Mouse (Mus musculus): ENCODE results near the gene Ankrd55. TPM values are rescaled to one million over a fixed set of nuclear protein-coding genes. Genes with fewer than 3 reads are reported as not detected.
A peak's percentile ranks its signal among the peaks of the same experiment; 100 is the strongest.
"Not testable (repeated sequence)": the region's sequence is repeated elsewhere in the genome, so short reads cannot be mapped to it uniquely, and the experiment has no call there.

Gene Ankrd55
- total RNA-seq, 2 experiments from 2014 or later: not detected

DNA sequence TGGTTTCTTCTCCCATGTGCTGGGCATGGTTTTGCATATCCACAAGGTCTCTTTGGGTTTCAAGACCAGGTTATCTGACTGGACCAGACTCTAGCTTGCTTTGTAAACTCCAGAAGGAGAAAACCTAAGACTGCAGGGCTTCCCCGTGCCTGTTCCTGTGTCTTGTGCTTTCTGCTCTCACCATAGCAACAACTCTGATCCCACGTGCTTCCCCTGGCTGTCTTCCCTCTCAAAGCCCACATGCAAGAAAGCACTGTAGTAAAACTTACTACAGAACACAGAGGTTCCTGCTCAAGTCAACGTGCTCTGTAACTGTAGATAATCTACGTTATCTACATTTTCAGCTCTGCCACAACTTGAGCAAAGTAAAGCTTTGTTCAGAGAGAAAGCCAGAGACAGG, 4.2 kb downstream of the Ankrd55 start:
- ATAC-seq (replicated peaks; ENCODE audit: poor library complexity): peak; percentile 59

DNA sequence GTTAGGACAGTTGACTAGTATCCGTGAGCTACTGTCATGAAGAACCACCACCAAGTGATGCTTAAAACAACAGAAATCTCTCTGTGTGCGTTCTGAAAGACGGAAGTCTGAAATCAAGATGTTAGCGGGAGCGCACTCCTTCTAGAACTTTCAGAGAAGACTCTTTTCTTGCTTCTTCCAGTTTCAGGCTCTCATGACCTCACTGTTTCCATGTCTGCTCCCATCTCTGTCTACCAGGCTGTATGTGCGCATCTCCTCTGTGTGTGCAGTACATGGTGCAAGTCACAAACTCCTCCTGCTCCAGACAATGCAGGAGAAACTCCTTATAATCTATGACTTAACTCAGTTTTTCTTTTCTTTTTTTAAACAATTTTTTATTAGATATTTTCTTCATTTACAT, 4.8 kb downstream of the Ankrd55 start:
- no peak for ATAC-seq (replicated peaks; ENCODE audit: poor library complexity)

DNA sequence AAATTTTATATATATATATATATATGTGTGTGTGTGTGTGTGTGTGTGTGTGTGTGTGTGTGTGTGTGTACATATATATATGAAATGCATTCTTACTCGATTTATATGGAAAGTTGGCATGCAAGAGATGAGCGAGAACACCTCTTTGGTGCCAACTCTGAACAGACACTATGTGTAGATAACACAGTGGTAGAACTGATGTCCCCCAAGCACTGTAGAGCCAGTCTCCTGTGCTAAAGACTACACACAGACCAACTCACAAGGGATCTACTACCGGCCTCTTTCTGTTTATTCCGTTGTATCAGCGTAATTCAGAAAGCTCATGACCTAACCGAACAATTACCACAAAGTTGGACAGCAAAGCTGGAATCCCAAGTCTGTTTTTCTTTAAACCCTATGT, 6.2 kb downstream of the Ankrd55 start:
- peak; percentile 84 for ATAC-seq (replicated peaks; ENCODE audit: poor library complexity)

DNA sequence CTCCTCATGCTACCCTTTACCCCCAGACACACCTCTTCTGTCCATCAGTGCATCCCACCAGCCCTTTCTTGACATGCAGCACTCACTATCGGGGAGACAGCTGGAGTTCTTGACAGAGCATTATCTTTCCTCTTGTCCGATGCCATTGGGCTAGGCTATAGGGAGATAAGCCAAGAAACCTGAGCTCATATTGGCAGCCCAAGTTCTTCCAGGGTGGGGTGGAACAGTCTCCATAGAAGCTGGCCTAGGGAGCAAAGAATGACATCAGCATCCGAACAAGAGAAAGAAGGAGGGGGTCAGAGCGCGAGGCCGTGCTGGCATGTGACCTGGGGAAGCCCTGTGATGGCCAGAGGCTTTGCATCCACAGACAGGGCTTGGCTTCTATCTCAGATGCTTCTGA, 9.5 kb downstream of the Ankrd55 start:
- no peak for ATAC-seq (replicated peaks; ENCODE audit: poor library complexity)

DNA sequence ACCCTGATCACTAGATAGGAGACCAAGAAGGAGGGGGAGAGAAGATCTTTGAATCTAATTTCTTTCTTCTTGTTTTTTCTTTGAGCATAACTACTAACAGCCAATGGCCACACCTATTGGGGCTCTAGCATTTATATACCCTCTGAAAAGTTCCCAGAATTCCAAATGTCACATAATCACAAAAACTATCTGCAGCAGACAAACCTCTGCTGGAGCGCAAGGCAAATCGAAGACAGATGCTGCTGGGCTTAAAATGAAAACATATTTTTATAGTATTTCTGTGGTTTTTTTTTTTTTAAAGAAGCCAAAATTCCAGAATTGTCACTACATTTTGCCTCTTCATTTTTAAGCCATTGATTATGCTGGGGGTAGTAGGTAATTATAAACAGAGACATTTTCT, 15.2 kb downstream of the Ankrd55 start:
- ATAC-seq (replicated peaks; ENCODE audit: poor library complexity): no peak

DNA sequence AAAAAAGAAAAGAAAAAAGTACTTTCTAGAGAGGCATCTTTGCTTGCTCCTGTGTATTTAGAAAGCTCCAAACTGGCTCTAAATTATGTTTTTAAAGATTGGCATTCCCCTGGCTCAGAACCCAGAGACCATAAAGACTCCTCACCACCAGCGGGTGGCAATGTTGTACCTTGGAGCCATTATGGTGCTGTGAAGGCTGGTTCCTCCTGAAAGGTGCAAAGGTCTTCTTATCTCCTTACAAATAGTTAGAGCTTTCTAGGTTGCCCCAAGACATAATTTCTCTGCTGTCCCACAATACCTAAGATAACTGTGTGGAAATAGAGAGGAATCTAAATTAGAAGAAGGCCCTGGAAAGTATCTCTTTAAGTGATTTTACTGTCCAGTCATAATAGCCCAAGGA, 20.4 kb downstream of the Ankrd55 start:
- ATAC-seq (replicated peaks; ENCODE audit: poor library complexity): peak; percentile 88

DNA sequence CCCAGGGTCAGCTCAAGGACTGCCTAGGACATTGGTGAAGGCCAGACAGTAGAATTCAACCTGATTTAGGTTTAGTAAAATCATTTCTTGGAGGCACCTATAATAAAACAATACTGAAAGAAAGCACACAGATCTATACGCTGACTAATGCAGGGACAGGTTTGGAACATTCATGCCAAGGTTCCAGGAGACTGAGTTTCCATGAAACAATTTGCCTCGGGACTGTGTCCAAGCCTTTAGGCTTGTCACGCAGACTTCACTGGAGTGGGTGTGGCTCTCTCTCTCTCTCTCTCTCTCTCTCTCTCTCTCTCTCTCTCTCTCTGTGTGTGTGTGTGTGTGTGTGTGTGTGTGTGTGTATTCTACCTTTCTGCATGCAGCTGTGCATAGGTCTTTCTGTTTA, 23.4 kb downstream of the Ankrd55 start:
- not testable (repeated sequence) for ATAC-seq (replicated peaks; ENCODE audit: poor library complexity)

DNA sequence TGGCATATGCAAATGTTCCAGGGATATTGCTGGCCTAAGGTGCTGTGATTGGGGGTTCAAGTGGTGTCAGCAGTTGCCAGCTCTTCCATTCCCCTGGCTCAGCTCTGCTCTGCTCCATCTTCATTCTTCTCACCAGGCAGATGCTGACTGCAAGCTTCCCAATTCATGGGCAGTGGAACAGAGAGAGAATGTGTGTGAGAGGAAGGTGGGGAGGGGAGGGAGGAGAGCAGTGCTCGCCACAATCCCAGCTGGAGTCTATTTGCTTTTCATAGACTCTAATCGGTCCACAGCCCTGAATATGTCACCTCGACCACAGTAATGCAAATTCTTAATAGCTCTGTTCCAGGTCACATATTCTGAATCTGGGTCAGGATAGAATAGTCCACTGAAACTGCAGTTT, 27.2 kb downstream of the Ankrd55 start:
- ATAC-seq (replicated peaks; ENCODE audit: poor library complexity): no peak

DNA sequence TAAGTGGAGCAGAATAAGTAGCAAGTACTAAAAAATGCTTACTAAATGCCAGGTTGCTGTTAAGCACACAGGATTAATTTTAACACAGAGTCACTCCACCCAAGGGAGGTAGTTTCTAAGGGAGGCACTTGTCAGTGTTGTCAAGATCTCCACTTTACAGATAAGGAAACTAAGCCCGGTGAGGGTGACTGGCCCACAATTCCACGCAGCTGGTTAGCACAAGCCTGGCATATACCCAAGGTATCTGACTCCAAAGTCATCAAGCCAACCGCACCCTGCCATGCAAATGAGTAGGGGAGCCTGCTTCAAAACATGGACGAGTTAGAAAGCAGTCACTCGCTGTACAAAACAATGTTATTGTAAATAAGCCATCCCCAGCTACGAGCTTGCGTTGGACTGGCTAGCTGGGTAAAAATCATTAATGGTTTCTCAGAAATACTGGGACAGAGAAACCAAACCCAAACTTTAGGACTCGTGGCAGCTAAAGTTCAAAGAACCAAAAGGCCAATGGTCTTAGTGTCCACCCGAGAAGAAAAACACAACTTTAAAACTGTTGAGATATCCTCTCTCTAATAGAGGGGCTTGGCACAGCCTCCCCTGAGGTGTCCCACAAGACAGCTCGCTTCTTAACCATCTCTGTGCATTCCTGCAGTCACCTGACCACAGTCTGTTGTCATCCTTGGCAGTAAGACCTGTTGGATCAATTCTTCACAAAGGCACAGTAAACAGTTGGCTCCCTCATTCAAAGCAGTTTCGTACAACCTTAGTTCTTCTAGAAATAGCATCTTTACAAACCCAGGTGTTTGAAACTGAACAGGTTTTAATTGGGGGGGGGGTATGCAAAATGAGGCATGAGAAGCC, 28.6 kb downstream of the Ankrd55 start:
- ATAC-seq (replicated peaks; ENCODE audit: poor library complexity): peak; percentile 93

DNA sequence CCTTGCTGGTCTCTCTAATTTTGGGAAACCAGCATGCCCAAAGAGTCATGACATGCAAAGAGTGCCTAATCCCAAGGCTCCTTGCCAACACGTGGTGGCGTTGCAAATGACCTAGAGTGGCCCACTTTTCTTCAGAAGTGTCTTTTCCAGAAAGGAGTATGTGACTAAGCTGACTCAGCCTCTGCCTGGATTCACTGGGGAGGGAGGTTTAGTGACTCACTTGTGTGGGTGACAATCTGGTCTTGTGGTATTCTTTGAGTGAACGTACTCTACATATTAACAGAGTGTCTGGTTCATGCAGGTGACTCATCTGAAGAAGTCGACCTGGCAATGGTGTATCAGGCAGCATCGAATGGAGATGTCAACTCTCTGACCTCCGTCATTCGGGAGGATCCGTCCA, 29.9 kb downstream of the Ankrd55 start:
- no peak for ATAC-seq (replicated peaks; ENCODE audit: poor library complexity)

DNA sequence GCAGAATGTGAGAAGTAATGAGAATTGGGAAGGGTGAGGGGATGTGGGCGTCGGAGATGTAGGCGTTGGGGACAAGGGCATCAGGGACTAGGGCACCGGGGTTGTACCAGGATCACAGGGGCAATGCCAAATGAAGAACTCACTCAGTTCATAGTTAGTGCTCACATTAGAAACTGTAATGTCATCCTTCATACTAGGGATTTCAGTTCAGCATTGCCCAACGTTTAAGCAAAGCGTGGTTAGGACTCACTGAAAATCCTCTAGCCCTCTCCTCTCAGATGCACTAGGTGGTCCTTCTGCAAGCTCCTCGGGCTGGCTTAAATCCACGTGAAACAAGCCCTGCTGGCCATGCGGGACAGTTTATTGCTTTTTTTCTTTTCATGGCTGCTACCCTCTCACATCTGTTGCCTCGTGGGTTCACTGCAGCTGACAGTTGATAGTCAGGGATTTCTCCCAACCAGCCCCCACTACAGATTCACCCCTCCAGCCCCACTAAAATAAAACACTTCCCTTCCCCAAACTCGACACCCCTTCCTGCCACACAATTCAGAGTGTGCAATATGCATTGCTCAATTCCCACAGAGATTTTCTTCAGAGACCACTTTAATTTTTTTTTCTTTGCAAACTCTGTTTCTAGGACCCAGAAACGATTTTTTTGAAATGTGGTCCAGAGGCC, 35.5 kb downstream of the Ankrd55 start:
- peak; percentile 93 for ATAC-seq (replicated peaks; ENCODE audit: poor library complexity)

DNA sequence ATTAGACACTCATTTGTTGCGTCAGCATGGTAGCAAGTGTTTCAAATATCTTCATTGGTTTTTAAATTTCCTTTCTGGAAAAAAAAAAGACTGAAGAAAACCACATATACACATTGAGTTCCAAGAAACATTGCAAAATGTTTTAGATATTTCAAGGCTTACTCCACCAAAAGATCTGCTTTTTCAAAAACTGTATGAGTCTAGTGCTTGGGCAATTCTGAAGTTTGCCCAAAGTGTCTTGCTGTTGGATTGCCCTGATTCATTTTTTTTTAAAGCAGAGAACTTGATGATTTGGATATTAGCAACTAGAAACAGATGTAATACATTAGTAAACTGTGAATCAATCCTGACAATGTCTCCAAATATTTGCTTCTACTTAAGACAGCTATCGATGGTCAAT, 36.9 kb downstream of the Ankrd55 start:
- no peak for ATAC-seq (replicated peaks; ENCODE audit: poor library complexity)

DNA sequence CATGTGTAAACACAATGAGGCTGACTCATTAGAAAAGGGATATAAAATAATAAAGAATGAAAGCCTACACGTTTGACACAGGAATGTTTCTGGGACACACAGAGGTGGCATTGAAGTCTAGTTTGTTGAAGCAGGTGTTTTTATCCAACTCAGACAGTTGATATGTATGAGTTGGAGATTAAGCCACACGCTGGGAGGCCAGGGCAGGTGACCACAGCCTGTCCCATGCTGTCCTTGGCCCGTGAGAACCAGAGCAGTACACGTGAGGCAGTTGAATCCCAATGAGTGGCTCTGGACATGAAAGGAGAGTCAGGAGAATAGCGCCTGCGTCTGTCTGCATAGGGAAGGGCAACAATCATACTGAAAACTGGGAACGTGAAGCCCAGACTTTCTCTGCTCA, 38.2 kb downstream of the Ankrd55 start:
- no peak for ATAC-seq (replicated peaks; ENCODE audit: poor library complexity)

DNA sequence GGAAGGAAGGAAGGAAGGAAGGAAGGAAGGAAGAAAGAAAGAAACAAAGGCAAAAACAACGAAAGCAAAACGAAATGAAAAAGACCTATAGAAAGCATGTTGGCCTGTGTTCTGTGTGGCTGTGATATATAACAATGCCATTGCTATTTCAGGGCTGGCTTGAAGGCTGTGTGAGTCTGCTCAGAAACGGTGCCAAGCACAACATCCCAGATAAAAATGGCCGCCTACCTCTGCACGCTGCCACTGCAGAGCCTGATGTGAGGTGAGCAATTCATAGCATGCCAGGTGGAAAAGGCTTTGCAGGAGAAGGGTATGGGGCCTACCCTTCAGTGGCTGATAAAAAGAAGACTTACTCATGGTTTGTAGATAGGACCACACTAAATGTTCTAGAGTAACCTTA, 38.7 kb downstream of the Ankrd55 start:
- no peak for ATAC-seq (replicated peaks; ENCODE audit: poor library complexity)

DNA sequence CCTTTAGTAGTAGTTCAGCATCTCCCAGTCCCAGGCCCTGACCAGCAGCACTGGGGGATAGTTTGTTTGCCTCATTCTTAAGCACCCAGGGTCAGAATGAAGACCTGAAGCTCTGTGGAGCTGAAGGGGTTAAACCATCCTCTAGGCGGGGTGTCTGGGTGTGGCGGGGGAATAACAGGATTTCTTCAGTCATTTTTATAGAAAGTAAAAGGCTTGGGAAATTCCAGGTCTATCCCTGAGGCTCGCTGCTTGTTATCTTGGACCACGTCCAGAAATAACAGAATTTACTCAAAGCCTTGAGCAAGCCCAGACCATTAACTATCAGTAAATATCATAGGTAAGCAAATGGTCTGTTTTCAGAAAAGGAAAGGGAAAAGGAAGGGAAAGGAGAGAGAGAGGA, 39.3 kb downstream of the Ankrd55 start:
- ATAC-seq (replicated peaks; ENCODE audit: poor library complexity): no peak

DNA sequence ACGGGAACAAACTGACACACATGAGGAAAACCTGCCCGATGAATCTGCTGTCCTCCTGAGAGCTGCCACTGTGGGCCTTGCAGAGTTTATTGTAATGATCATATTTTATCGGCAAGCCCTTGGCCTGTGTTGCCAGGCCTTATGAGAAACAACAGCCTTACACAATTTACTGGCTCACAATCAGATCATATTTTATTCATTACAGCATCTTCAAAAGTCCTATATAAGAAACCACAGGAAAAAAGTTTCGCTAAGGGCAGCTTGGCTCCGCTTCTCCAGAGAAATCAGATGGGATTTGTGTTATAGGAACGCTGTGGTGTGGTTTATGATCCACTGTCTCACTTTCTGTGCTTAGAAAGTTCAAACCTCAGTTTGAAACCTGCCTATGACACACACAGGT, 42.0 kb downstream of the Ankrd55 start:
- no peak for ATAC-seq (replicated peaks; ENCODE audit: poor library complexity)

DNA sequence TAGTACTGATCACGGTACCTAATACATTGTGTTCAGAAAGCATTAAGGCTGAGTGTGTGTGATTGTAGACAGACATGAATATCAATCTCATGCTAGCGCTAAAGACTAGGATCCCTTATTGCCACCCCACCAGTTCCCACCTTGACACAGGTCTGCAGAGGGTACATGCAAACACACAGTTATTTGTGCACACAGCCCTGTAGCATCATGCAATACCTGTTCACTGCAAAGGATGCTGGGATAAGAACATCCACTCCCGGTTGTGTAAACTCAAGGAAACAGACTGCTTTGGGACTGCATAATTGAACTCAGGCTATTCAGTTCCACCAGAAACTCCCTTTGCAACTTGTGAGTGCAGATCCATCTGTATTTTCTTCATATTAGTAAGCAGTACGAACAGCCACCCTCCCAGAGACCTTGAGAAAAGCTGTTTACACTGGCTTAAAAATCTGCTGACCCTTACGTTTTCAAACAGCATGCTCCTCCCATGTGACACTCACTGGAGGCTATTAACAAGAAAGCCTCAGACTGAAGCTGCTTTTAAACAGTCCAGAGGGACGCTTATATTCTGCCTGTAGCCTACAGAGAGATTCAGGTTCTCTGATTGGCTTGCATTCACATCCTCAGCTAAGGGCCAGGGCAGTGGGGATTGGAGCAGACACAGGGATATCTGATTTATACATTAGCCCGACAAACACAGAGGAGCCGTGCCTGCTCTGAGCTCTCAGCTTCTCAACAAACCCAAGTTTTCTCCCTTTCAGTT, 42.8 kb downstream of the Ankrd55 start:
- ATAC-seq (replicated peaks; ENCODE audit: poor library complexity): no peak

DNA sequence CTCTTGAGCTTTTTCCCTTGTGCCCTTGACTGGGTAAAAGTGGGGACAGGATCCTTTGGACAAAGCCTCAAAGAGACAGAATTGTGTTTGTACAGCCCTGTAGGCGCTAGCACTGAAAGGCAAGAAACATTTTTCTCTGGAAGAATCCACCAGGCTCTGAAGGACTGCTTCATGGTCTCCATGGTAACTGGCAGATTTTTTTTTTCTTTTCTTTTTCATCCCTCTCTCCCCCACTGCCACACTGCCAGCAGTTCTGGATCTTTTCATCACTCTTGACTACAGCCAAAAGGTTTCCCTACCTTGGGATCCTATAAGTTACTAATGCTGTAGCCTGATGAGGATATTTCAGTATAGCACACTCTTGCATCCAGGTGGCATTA, 43.4 kb downstream of the Ankrd55 start:
- ATAC-seq (replicated peaks; ENCODE audit: poor library complexity): no peak

DNA sequence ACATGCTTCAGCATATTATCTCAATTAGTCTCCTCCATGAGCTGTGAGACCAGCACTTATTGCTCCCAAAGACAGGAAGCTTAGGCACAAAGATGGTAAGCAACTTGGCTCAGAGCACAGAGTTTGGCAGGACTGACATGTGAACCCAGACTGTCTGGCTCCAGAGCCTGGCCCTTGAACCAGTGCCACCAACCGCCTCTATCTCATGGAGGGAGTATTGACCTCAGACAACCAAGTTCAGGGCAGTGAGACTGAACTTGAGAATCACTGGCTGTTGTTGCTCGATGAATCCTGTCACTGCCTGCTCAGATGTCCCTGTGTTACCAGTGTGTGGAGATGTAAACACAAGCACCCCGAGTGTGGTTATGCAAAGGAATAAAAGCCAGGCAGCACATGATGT, 47.3 kb downstream of the Ankrd55 start:
- ATAC-seq (replicated peaks; ENCODE audit: poor library complexity): no peak

DNA sequence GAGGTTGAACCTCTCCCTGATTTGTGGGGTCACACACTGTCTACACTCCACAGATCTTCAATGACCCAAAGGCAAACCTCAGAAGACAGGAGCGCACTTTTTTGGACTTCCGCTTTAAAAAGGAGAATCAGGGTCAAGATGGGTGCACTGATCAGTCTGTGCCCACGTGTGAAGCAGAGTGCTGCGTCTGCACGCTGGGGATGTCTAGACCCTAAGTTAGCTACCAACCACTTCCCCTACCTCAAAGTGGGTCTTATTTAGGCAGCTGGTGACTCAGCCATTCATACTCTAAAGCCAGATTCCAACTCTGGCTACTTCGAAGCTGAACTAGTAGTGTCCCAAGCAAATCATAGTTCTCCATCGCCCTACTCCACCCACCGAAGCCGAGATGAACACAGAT, 48.9 kb downstream of the Ankrd55 start:
- peak; percentile 31; the same call in 1 of the 2 replicates for ATAC-seq (replicated peaks; ENCODE audit: poor library complexity)

DNA sequence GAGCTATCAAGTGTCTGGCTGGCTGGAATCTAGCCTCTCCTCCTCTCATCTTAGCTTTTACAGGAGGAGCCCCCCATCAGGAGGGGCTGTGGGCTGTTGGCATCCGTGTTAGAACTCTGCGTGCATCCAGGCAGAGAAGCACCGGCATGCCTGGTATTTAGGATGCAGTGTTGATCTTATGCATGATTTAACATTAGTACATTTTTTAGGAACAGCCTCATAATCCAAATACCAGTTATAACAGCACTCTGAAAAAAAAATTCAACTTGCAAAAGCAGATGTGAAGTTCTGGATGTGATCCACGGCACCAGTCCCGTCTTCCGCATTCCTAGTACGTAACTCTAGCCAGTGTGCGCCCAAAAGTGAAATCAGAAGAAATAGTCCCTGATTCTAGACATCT, 52.0 kb downstream of the Ankrd55 start:
- ATAC-seq (replicated peaks; ENCODE audit: poor library complexity): no peak

DNA sequence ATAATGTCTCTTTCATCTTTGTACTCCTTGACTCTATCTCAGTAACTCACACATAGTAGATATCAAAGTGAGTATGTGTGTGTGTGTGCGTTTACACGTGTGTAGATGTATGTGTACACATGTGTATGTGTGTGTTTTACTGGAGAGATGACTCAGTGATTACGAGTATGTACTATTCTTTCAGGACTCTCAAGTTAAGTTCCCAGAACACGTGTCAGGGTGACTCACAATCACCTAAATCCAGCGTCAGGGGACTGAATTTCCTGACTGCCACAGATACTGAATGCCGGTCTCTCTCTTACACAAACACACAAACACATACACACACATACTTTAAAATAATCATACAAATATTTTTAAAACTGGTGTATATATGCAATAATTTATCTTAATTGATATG, 52.5 kb downstream of the Ankrd55 start:
- no peak for ATAC-seq (replicated peaks; ENCODE audit: poor library complexity)

All from megakaryocyte progenitor cell, adult 5-6 weeks (primary cell).